Mouse (Mus musculus) stomach, embryonic 14.5 days (tissue): Measurements from ENCODE around the gene Haao. TPM values are rescaled to one million over a fixed set of nuclear protein-coding genes. Genes with fewer than 3 reads are reported as not detected.

Source experiments
- ATAC-seq: fragments of 200-750 bp; cut with Nextera tagmentation; 2 replicates; pipeline ENCODE4 v1.8.0; 2017; ENCODE audit warnings: low read depth, moderate TSS enrichment; ENCODE audit not compliant: insufficient number of reproducible peaks, insufficient read depth, low FRiP score
- H3K27ac ChIP-seq: fragments of 300-500 bp; sonication (generic); 2 replicates; pipeline ENCODE4 v1.5.1; 2014; ENCODE audit warnings: mild to moderate bottlenecking, low read length, moderate library complexity, mixed read lengths
- H3K27me3 ChIP-seq: fragments of 300-500 bp; sonication (generic); 2 replicates; pipeline ENCODE4 v1.6.1; 2014; ENCODE audit warnings: low read length, control low read depth, mixed read lengths; ENCODE audit not compliant: control insufficient read depth, insufficient read depth
- H3K36me3 ChIP-seq: fragments of 300-500 bp; sonication (generic); 2 replicates; pipeline ENCODE4 v1.6.1; 2014; ENCODE audit warnings: mild to moderate bottlenecking, control low read depth, low read length, moderate library complexity, mixed read lengths; ENCODE audit not compliant: control insufficient read depth, insufficient read depth
- H3K4me1 ChIP-seq: fragments of 300-500 bp; sonication (generic); 2 replicates; pipeline ENCODE4 v1.6.1; 2014; ENCODE audit warnings: low read length, control low read depth, mixed read lengths; ENCODE audit not compliant: control insufficient read depth, insufficient read depth
- H3K4me2 ChIP-seq: fragments of 300-500 bp; sonication (generic); replicated peaks from 2 replicates; pipeline ENCODE4 v1.6.1; 2014; ENCODE audit warnings: low read depth, low read length, control low read depth
- H3K4me3 ChIP-seq: fragments of 300-500 bp; sonication (generic); 2 replicates; pipeline ENCODE4 v1.5.1; 2014; ENCODE audit warnings: low read depth, low read length, control low read depth
- H3K9ac ChIP-seq: fragments of 300-500 bp; sonication (generic); replicated peaks from 2 replicates; pipeline ENCODE4 v1.6.1; 2014; ENCODE audit warnings: low read depth, mild to moderate bottlenecking, control low read depth, low read length, moderate library complexity, mixed read lengths
- H3K9me3 ChIP-seq: fragments of 300-500 bp; sonication (generic); 2 replicates; pipeline ENCODE4 v1.6.1; 2016; ENCODE audit warnings: low read depth, low read length, control low read depth; ENCODE audit not compliant: control insufficient read depth
- WGBS: fragments of 180-500 bp; shearing (Covaris S2); extraction: QIAGEN DNeasy Blood & Tissue Kit; methylation state at CpG from one replicate; pipeline ENCODE4 v1.1.7; 2014; 5-methylcytosine and 5-hydroxymethylcytosine counted together
- polyA plus RNA-seq: library from polyadenylated mRNA; unstranded; fragments of >200 nt; fragmentation: Nextera tagmentation; extraction: Ambion mirVana; gene quantifications from 2 replicates; pipeline ENCODE4 v1.2.1, GENCODE M21; 2014

Gene Haao
- polyA plus RNA-seq, 1 experiment from 2014 or later: 1.1 TPM

GRCm38 (mm10) chr17:83837659-83838190, 10.0 kb downstream of the Haao start:
- Histone ChIP-seq H3K4me3 (no peak overlapping the region), H3K27ac (no peak overlapping the region), H3K4me1 (no peaks in the 10 kb centered on the region), H3K4me2 (no peak overlapping the region), H3K9ac (no peak overlapping the region), H3K36me3 (no peaks in the 10 kb centered on the region), H3K9me3 (no peaks in the 10 kb centered on the region), H3K27me3 (no peaks in the 10 kb centered on the region)
- ATAC-seq: no peak
- WGBS: 70% methylated on average over 8 of the region's 8 CpGs

DNA sequence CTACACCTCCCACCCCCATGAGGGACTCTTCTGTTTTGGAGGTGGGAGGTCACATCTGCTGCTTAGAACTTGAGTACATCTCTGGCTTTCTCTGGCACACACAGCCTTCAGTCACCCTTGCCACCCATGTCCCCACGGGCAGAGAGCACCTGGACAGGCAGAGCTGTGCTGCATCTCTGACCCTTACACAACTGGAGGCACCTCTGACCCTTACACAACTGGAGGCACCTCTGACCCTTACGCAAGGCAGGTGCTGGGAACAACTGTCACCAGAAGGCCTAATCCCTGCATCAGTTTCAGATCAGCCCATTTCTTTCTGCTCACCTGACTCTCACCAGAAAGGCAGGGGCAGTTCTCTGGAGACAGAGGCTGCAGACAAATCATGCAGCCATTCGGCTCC, 11.7 kb downstream of the Haao start:
- Histone ChIP-seq H3K4me2 (no peak overlapping the region), H3K27me3 (no peaks in the 10 kb centered on the region), H3K9ac (no peak overlapping the region), H3K4me1 (no peaks in the 10 kb centered on the region), H3K36me3 (no peaks in the 10 kb centered on the region), H3K27ac (no peak overlapping the region), H3K4me3 (no peak overlapping the region), H3K9me3 (no peaks in the 10 kb centered on the region)
- ATAC-seq: no peak
- 69% methylated on average over 3 of the region's 3 CpGs for WGBS

DNA sequence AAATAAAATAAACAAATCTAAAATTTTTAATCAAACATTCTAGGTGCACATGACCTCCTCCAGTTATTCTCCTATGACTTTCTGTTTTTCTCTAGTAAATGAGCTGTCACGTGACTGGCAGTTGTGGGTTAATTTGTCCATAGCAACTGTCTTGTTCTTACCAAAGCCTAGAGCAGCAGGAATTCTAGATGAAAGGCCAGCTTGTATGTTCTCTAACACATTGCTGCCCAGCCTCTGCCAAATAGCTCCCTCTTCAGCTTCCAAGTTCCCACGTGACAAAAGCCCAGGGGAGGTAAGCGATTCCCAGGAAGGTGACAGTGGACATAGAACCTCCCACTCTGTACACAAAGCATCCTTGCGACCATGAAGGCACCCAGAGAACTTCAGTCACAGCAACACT, 13.6 kb downstream of the Haao start:
- H3K9me3 ChIP-seq: no peaks in the 10 kb centered on the region
- H3K4me2 ChIP-seq: no peak overlapping the region
- no peaks in the 10 kb centered on the region for H3K36me3 ChIP-seq
- 47% methylated on average over 4 of the region's 4 CpGs for WGBS
- no peak overlapping the region for H3K4me3 ChIP-seq
- no peaks in the 10 kb centered on the region for H3K27me3 ChIP-seq
- no peak for ATAC-seq
- no peak overlapping the region for H3K27ac ChIP-seq
- no peaks in the 10 kb centered on the region for H3K4me1 ChIP-seq
- H3K9ac ChIP-seq: no peak overlapping the region

GRCm38 (mm10) chr17:83830616-83831292, 17.0 kb downstream of the Haao start:
- no peak for ATAC-seq
- Histone ChIP-seq H3K27me3 (no peaks in the 10 kb centered on the region), H3K4me1 (no peaks in the 10 kb centered on the region), H3K9me3 (no peaks in the 10 kb centered on the region), H3K27ac (no peak overlapping the region), H3K4me2 (no peak overlapping the region), H3K36me3 (no peaks in the 10 kb centered on the region), H3K4me3 (no peak overlapping the region), H3K9ac (no peak overlapping the region)
- 94% methylated on average over 4 of the region's 4 CpGs for WGBS

GRCm38 (mm10) chr17:83829356-83829755, 18.4 kb downstream of the Haao start:
- H3K4me3 ChIP-seq: no peak overlapping the region
- H3K9me3 ChIP-seq: no peaks in the 10 kb centered on the region
- H3K36me3 ChIP-seq: no peaks in the 10 kb centered on the region
- H3K27me3 ChIP-seq: no peaks in the 10 kb centered on the region
- H3K4me1 ChIP-seq: no peaks in the 10 kb centered on the region
- no peak overlapping the region for H3K27ac ChIP-seq
- 53% methylated on average over 3 of the region's 3 CpGs for WGBS
- no peak overlapping the region for H3K4me2 ChIP-seq
- no peak for ATAC-seq
- H3K9ac ChIP-seq: no peak overlapping the region

GRCm38 (mm10) chr17:83823835-83824234, 23.9 kb downstream of the Haao start:
- H3K4me3 ChIP-seq: no peak overlapping the region
- no peaks in the 10 kb centered on the region for H3K27me3 ChIP-seq
- no peak overlapping the region for H3K27ac ChIP-seq
- no peak for ATAC-seq
- no peak overlapping the region for H3K4me2 ChIP-seq
- no peaks in the 10 kb centered on the region for H3K36me3 ChIP-seq
- 92% methylated on average over 7 of the region's 7 CpGs for WGBS
- 0 out of 2 replicates have a peak, but pooled peaks cover 3% of the 10 kb centered on the region for H3K4me1 ChIP-seq
- no peak overlapping the region for H3K9ac ChIP-seq
- H3K9me3 ChIP-seq: no peaks in the 10 kb centered on the region

GRCm38 (mm10) chr17:83821876-83822275, 25.9 kb downstream of the Haao start:
- 0 out of 2 replicates have a peak, but pooled peaks cover 3% of the 10 kb centered on the region for H3K4me1 ChIP-seq
- no peak for ATAC-seq
- H3K9ac ChIP-seq: no peak overlapping the region
- 82% methylated on average over 3 of the region's 3 CpGs for WGBS
- H3K27ac ChIP-seq: no peak overlapping the region
- H3K4me2 ChIP-seq: no peak overlapping the region
- no peak overlapping the region for H3K4me3 ChIP-seq
- no peaks in the 10 kb centered on the region for H3K36me3 ChIP-seq
- no peaks in the 10 kb centered on the region for H3K27me3 ChIP-seq
- H3K9me3 ChIP-seq: no peaks in the 10 kb centered on the region

- no peak overlapping the region for H3K27ac ChIP-seq
- H3K9ac ChIP-seq: no peak overlapping the region
- 0 out of 2 replicates have a peak, but pooled peaks cover 3% of the 10 kb centered on the region for H3K4me1 ChIP-seq
- H3K27me3 ChIP-seq: no peaks in the 10 kb centered on the region
- no peaks in the 10 kb centered on the region for H3K36me3 ChIP-seq
- H3K9me3 ChIP-seq: no peaks in the 10 kb centered on the region
- WGBS: 79% methylated on average over 5 of the region's 5 CpGs
- no peak overlapping the region for H3K4me2 ChIP-seq
- ATAC-seq: no peak
- H3K4me3 ChIP-seq: no peak overlapping the region
Observed at GRCm38 (mm10) chr17:83820701-83821100, 27.1 kb downstream of the Haao start.

DNA sequence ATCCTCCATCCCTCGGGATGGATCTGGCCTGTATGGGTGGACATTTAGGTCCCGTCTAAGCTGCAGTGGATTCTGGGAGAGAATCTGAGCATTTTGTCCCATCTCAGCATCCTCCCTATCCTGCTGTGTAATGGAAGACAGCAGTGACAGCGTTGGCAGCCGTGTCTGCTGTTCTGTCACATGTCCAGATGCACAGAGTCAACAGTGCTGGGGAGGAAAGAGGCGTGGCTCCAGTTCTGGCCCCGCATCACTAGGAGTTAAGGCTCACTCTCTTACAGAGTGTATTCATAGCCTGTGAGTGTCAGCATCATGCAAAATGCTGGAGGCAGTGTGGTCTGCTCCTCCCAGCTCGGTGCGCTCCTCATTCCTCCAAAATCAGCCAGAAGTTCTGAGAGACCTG, 28.3 kb downstream of the Haao start:
- 73% methylated on average over 8 of the region's 8 CpGs for whole genome bisulfite sequencing
- H3K27ac ChIP-seq: no peak overlapping the region
- H3K27me3 ChIP-seq: no peaks in the 10 kb centered on the region
- no peaks in the 10 kb centered on the region for H3K36me3 ChIP-seq
- H3K9ac ChIP-seq: no peak overlapping the region
- H3K4me3 ChIP-seq: no peak overlapping the region
- 0 out of 2 replicates have a peak, but pooled peaks cover 3% of the 10 kb centered on the region for H3K4me1 ChIP-seq
- no peaks in the 10 kb centered on the region for H3K9me3 ChIP-seq
- ATAC-seq: no peak
- no peak overlapping the region for H3K4me2 ChIP-seq
